Mouse (Mus musculus) limb, embryonic 12.5 days (tissue): Measurements from ENCODE around the gene Hoxc10. TPM values are rescaled to one million over a fixed set of nuclear protein-coding genes. Genes with fewer than 3 reads are reported as not detected.

Experiments used
- ATAC-seq: fragments of 200-750 bp; cut with Nextera tagmentation; 2 replicates; pipeline ENCODE4 v1.8.0; 2017; ENCODE audit warnings: low read depth, moderate TSS enrichment; ENCODE audit not compliant: insufficient number of reproducible peaks, insufficient read depth, low FRiP score, low TSS enrichment
- H3K27ac ChIP-seq: fragments of 300-500 bp; sonication (generic); 2 replicates; pipeline ENCODE4 v1.5.1; 2016; ENCODE audit warnings: mild to moderate bottlenecking, moderate library complexity
- H3K27me3 ChIP-seq: fragments of 300-500 bp; sonication (generic); 2 replicates; pipeline ENCODE4 v1.6.1; 2016; ENCODE audit warnings: mild to moderate bottlenecking, moderate library complexity
- H3K36me3 ChIP-seq: fragments of 300-500 bp; sonication (generic); 2 replicates; pipeline ENCODE4 v1.6.1; 2016; ENCODE audit warnings: mild to moderate bottlenecking, moderate library complexity
- H3K4me1 ChIP-seq: fragments of 300-500 bp; sonication (generic); replicated peaks from 2 replicates; pipeline ENCODE4 v1.6.1; 2016
- H3K4me2 ChIP-seq: fragments of 300-500 bp; sonication (generic); 2 replicates; pipeline ENCODE4 v1.6.1; 2016; ENCODE audit warnings: mild to moderate bottlenecking, moderate library complexity
- H3K4me3 ChIP-seq: fragments of 300-500 bp; sonication (generic); replicated peaks from 2 replicates; pipeline ENCODE4 v1.5.1; 2016; ENCODE audit warnings: mild to moderate bottlenecking
- H3K9ac ChIP-seq: fragments of 300-500 bp; sonication (generic); replicated peaks from 2 replicates; pipeline ENCODE4 v1.6.1; 2016; ENCODE audit warnings: mild to moderate bottlenecking, moderate library complexity
- H3K9me3 ChIP-seq: fragments of 300-500 bp; sonication (generic); 2 replicates; pipeline ENCODE4 v1.6.1; 2016; ENCODE audit warnings: mild to moderate bottlenecking, moderate library complexity
- WGBS: fragments of 180-500 bp; shearing (Covaris S2); methylation state at CpG from one replicate; pipeline ENCODE4 v1.1.7; 2016; 5-methylcytosine and 5-hydroxymethylcytosine counted together
- microRNA counts: library from miRNA; unstranded; fragments of <30 nt; microRNA quantifications from one replicate; lab custom pipeline; 2017
- microRNA-seq: library from miRNA; unstranded; fragments of <30 nt; microRNA quantifications from one replicate; pipeline ENCODE4, GENCODE M21; 2017
- polyA plus RNA-seq: library from polyadenylated mRNA; unstranded; fragments of >200 nt; fragmentation: Nextera tagmentation; extraction: Ambion mirVana; gene quantifications from 2 replicates; pipeline ENCODE4 v1.2.1, GENCODE M21; 2016

Gene Hoxc10
- polyA plus RNA-seq, 1 experiment from 2014 or later = 21.2 TPM

- WGBS = under 1% methylated on average over 26 of the region's 28 CpGs
- Histone ChIP-seq H3K4me1 (peaks cover 76% of the 10 kb centered on the region), H3K27me3 (peaks cover 98% of the 10 kb centered on the region), H3K4me3 (peak overlapping the region; percentile 34), H3K9ac (peak overlapping the region; percentile 42), H3K4me2 (peak overlapping the region; percentile 55), H3K36me3 (no peaks in the 10 kb centered on the region), H3K27ac (peak overlapping the region; percentile 83; the same call in 1 of the 2 replicates), H3K9me3 (no peaks in the 10 kb centered on the region)
- peak; percentile 29 for ATAC-seq
Observed at GRCm38 (mm10) chr15:103015009-103015399, 48.4 kb downstream of the Hoxc10 start.

- peak overlapping the region; percentile 34 for H3K4me3 ChIP-seq
- H3K4me2 ChIP-seq = peak overlapping the region; percentile 55
- H3K27ac ChIP-seq = peak overlapping the region; percentile 83; the same call in 1 of the 2 replicates
- peaks cover 70% of the 10 kb centered on the region for H3K4me1 ChIP-seq
- H3K9me3 ChIP-seq = no peaks in the 10 kb centered on the region
- no peaks in the 10 kb centered on the region for H3K36me3 ChIP-seq
- ATAC-seq = no peak
- H3K9ac ChIP-seq = peak overlapping the region; percentile 42; the same call in 1 of the 2 replicates
- peaks cover 98% of the 10 kb centered on the region for H3K27me3 ChIP-seq
- 5% methylated on average over 19 of the region's 19 CpGs for WGBS
Observed at GRCm38 (mm10) chr15:103015406-103016166, 49.0 kb downstream of the Hoxc10 start.

GRCm38 (mm10) chr15:103018636-103019035 lies 52.0 kb downstream of the Hoxc10 start, which contains the start of gene Hoxc4:
Gene Hoxc4, plus strand, starts transcription at chr15:103018934.
- H3K4me3 ChIP-seq = no peak within 1 kb of the TSS
- no peak within 1 kb of the TSS for H3K9ac ChIP-seq
- WGBS = 10% methylated on average over 9 of the region's 9 CpGs
- H3K27me3 ChIP-seq = peaks cover 99% of the 10 kb centered on the region
- H3K4me1 ChIP-seq = peaks cover 52% of the 10 kb centered on the region
- H3K36me3 ChIP-seq = no peaks in the 10 kb centered on the region
- H3K27ac ChIP-seq = no peak within 1 kb of the TSS
- H3K4me2 ChIP-seq = no peak within 1 kb of the TSS; the same call in 1 of the 2 replicates
- H3K9me3 ChIP-seq = no peaks in the 10 kb centered on the region
- no peak for ATAC-seq

- Histone ChIP-seq H3K9me3 (no peaks in the 10 kb centered on the region), H3K9ac (no peak overlapping the region), H3K4me3 (no peak overlapping the region), H3K27me3 (peaks cover 96% of the 10 kb centered on the region), H3K4me1 (peaks cover 30% of the 10 kb centered on the region), H3K27ac (no peak overlapping the region), H3K4me2 (no peak overlapping the region), H3K36me3 (no peaks in the 10 kb centered on the region)
- ATAC-seq = no peak
- 3% methylated on average over 8 of the region's 8 CpGs for WGBS
Observed at GRCm38 (mm10) chr15:103020899-103021418, 54.4 kb downstream of the Hoxc10 start.

MicroRNAs within 50 kb of the gene (microRNA counts, 519-probe panel; counts per million panel counts)
- microRNA mmu-miR-615-3p (lab: Ali Mortazavi, UCI) (not detected), microRNA mmu-miR-615-5p (lab: Ali Mortazavi, UCI) (not detected)

Small RNA genes within 50 kb of the gene (microRNA-seq; reads per million reads assigned to microRNA genes)
- gene Mir196a-2 (1,745 reads per million, percentile 80 among the genes with 10 or more reads in this experiment), gene Mir615 (2,936 reads per million, percentile 86 among the genes with 10 or more reads in this experiment)

Other genes with a start within 250 kb of the Hoxc10 start
- gene Calcoco1, start 244.6 kb upstream of the Hoxc10 start, polyA plus RNA-seq = 43.0 and 49.4 TPM in 2 replicates
- gene Hoxc13, start 45.7 kb upstream of the Hoxc10 start, polyA plus RNA-seq = 3.6 and 5.0 TPM in 2 replicates
- gene Hoxc12, start 30.0 kb upstream of the Hoxc10 start, polyA plus RNA-seq = 2.0 and 2.8 TPM in 2 replicates
- gene Hoxc11, start 12.4 kb upstream of the Hoxc10 start, polyA plus RNA-seq = 3.5 and 5.2 TPM in 2 replicates
- gene Hoxc5, start 647 bp downstream of the Hoxc10 start, polyA plus RNA-seq = 6.3 and 12.2 TPM in 2 replicates
- 3.6 TPM in 2 replicates for gene Hoxc9, start 9.6 kb downstream of the Hoxc10 start, polyA plus RNA-seq
- gene Hoxc8, start 23.8 kb downstream of the Hoxc10 start, polyA plus RNA-seq = 3.9 and 4.0 TPM in 2 replicates
- gene Hoxc6, start 31.5 kb downstream of the Hoxc10 start, polyA plus RNA-seq = 3.9 and 4.4 TPM in 2 replicates
- 3.8 and 6.7 TPM in 2 replicates for gene Hoxc4, start 52.1 kb downstream of the Hoxc10 start, polyA plus RNA-seq
- 14.6 and 15.2 TPM in 2 replicates for gene Smug1, start 200.3 kb downstream of the Hoxc10 start, polyA plus RNA-seq